In the genomic region with DNA sequence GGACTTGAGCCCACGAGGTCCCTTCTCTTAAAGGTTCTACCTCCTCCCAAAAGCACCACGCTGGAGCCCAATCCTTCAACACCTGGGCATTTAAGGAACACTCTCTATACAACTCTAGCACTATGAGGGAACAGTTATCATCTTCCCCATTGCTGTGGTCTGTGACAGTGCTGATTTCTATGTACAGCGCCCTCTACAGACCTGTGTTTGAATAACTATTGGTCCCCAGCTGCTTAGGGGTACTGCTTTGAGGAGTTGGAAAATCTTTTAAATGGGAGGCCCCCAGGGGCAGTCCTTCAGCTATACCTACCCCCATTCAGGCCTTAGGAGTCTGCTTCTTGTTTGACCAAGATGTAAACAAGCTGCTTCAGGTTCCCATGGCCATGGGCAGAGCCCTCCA, we compare ENCODE assay signal across 12 mouse cellular contexts. TPM values are rescaled to one million over a fixed set of nuclear protein-coding genes. Genes with fewer than 3 reads are reported as not detected.
DNase-seq lines count a peak whose midpoint lies in the region; ATAC-seq and TF ChIP-seq lines count a peak whose summit lies in the region.
"Had no signal": no experiment of that assay in that cellular context is flagged by ENCODE, and none has a peak within 500 bp of the region (broad histone marks: within the 10 kb centered on the region; RNA-seq: fewer than 3 reads in every experiment).

No protein-coding gene starts in this region.

- no peaks in the 10 kb centered on the region for H3K4me1 ChIP-seq in hindbrain, embryonic 11.5 days (replicated peaks; ENCODE audit: control insufficient read depth, insufficient read depth, low read length)
- H3K4me1 ChIP-seq in hindbrain, embryonic 10.5 days (replicated peaks): no peaks in the 10 kb centered on the region
- H3K4me1 ChIP-seq in thymus, adult 2 months (replicated peaks; ENCODE audit: control insufficient read depth, insufficient read depth, low read length): peaks cover 5% of the 10 kb centered on the region
- H3K4me1 ChIP-seq: hindbrain, embryonic 12.5 days had no signal

- no peaks in the 10 kb centered on the region for H3K36me3 ChIP-seq in hindbrain, embryonic 11.5 days (ENCODE audit: control insufficient read depth, insufficient read depth, low read length)
- no peaks in the 10 kb centered on the region for H3K36me3 ChIP-seq in hindbrain, embryonic 10.5 days
- no peaks in the 10 kb centered on the region for H3K36me3 ChIP-seq in thymus, adult 2 months (ENCODE audit: control insufficient read depth, insufficient read depth, low read length)
- H3K36me3 ChIP-seq: hindbrain, embryonic 12.5 days; lung, embryonic 15.5 days had no signal

- ATAC-seq in hindbrain, embryonic 11.5 days (ENCODE audit: low FRiP score): peak; percentile 25
- ATAC-seq: forebrain, embryonic 16.5 days had no signal

- H3K4me2 ChIP-seq in hindbrain, embryonic 11.5 days (replicated peaks; ENCODE audit: low read depth, low read length): no peak overlapping the region
- H3K4me2 ChIP-seq: hindbrain, embryonic 12.5 days; lung, embryonic 15.5 days had no signal

- WGBS in hindbrain, embryonic 11.5 days: 54% methylated on average over 3 of the region's 3 CpGs
- WGBS in hindbrain, embryonic 10.5 days: 59% methylated on average over 3 of the region's 3 CpGs
- WGBS in thymus, adult 2 months: 79% methylated on average over 3 of the region's 3 CpGs

- H3K9ac ChIP-seq in hindbrain, embryonic 11.5 days (ENCODE audit: low read depth, low read length): no peak overlapping the region
- H3K9ac ChIP-seq: hindbrain, embryonic 12.5 days; lung, embryonic 15.5 days had no signal

- no peak overlapping the region for H3K27ac ChIP-seq in hindbrain, embryonic 11.5 days (ENCODE audit: low read depth, low read length)
- H3K27ac ChIP-seq in hindbrain, embryonic 10.5 days: no peak overlapping the region
- no peak overlapping the region for H3K27ac ChIP-seq in thymus, adult 2 months (ENCODE audit: control insufficient read depth, insufficient read depth, low read length)
- H3K27ac ChIP-seq: hindbrain, embryonic 12.5 days; lung, embryonic 15.5 days had no signal

- H3K27me3 ChIP-seq in hindbrain, embryonic 11.5 days (ENCODE audit: control insufficient read depth, insufficient read depth, low read length): no peaks in the 10 kb centered on the region
- H3K27me3 ChIP-seq in hindbrain, embryonic 10.5 days (ENCODE audit: insufficient read depth, poor library complexity, severe bottlenecking): no peaks in the 10 kb centered on the region
- H3K27me3 ChIP-seq in thymus, adult 2 months (ENCODE audit: control insufficient read depth, insufficient read depth, low read length): no peaks in the 10 kb centered on the region
- H3K27me3 ChIP-seq: hindbrain, embryonic 12.5 days; lung, embryonic 15.5 days had no signal

- peak; percentile 27 for DNase-seq in hindbrain, embryonic 11.5 days (ENCODE audit: low spot score)
- no peak for DNase-seq in hindbrain, embryonic 10.5 days (ENCODE audit: low spot score)
- DNase-seq in thymus, postnatal 25 days: peak; percentile 33
- DNase-seq in thymus, adult 2 months: no peak
- DNase-seq in induced T-regulatory cell, adult 2 months (ENCODE audit: low read depth): peak; percentile 63
- no peak for DNase-seq in adrenal gland, postnatal 14 days
- DNase-seq in adrenal gland, postnatal 25 days: no peak
- DNase-seq in gastrocnemius, postnatal 4 days (ENCODE audit: low spot score in 2 of 2): no peak
- DNase-seq: cerebellum, postnatal 25 days had no signal

- no peaks in the 10 kb centered on the region for H3K9me3 ChIP-seq in hindbrain, embryonic 11.5 days (ENCODE audit: control insufficient read depth, low read length)
- no peaks in the 10 kb centered on the region for H3K9me3 ChIP-seq in hindbrain, embryonic 10.5 days
- H3K9me3 ChIP-seq: hindbrain, embryonic 12.5 days; lung, embryonic 15.5 days had no signal

- no peak for TF ChIP-seq CTCF in thymus, adult 2 months (IDR thresholded peaks at IDR 0.05; ENCODE audit: borderline replicate concordance, control insufficient read depth, extremely low read depth, insufficient read depth, low read length, poor library complexity)

- H3K4me3 ChIP-seq in hindbrain, embryonic 11.5 days (ENCODE audit: low read depth, low read length): no peak overlapping the region
- H3K4me3 ChIP-seq in hindbrain, embryonic 10.5 days: no peak overlapping the region
- no peak overlapping the region for H3K4me3 ChIP-seq in thymus, adult 2 months (ENCODE audit: control insufficient read depth, insufficient read depth, low read length)
- H3K4me3 ChIP-seq: hindbrain, embryonic 12.5 days; lung, embryonic 15.5 days had no signal

- no peak for TF ChIP-seq POLR2A in thymus, adult 2 months (IDR thresholded peaks at IDR 0.05; ENCODE audit: control insufficient read depth, extremely low read depth, insufficient read depth, low read length, poor library complexity)

RNA-seq across cellular contexts. Expression of gene E330021D16Rik, which starts 5.7 kb away (rescaled TPM):
- polyA plus RNA-seq in hindbrain, embryonic 11.5 days (2014; fragmentation: Nextera tagmentation; extraction: Ambion mirVana): 0.13 TPM in 1 of 2 replicates, not detected in the other
- polyA plus RNA-seq in hindbrain, embryonic 10.5 days (2016; fragmentation: Nextera tagmentation; extraction: Ambion mirVana): not detected in 2 replicates
- polyA plus RNA-seq in thymus, adult 2 months (2012; rRNA removed): 0.12 and 0.14 TPM in 2 replicates
- total RNA-seq in adrenal gland, postnatal 14 days (2021): not detected in 2 replicates
- total RNA-seq in adrenal gland, postnatal 25 days (2021): not detected in 2 replicates
- total RNA-seq in gastrocnemius, postnatal 4 days (2021): not detected
- polyA plus RNA-seq: forebrain, embryonic 16.5 days; hindbrain, embryonic 12.5 days had no signal

Comparison
In these comparisons a context has a peak if more than half of its experiments do, and no peak if none do; other contexts are left out.
1. DNase-seq: peak in hindbrain, embryonic 11.5 days (single experiment), thymus, postnatal 25 days (single experiment) and induced T-regulatory cell, adult 2 months (single experiment); none in hindbrain, embryonic 10.5 days (single experiment), thymus, adult 2 months (single experiment), adrenal gland, postnatal 14 days (single experiment), adrenal gland, postnatal 25 days (single experiment) and gastrocnemius, postnatal 4 days (0 of 2).